Mouse (Mus musculus) embryonic stem cell, embryonic (primary cell): Measurements from ENCODE around the gene Ranbp3.

ENCODE experiments used
- CTCF ChIA-PET, 4 experiments: fragments of 300-600 bp in 2 of 4; fragments of 350-600 bp in 2 of 4; sonication (Branson Sonifier 250); formaldehyde crosslinking; loops; one replicate each; lab custom pipeline; 2022; ENCODE audit warnings: inconsistent platforms in 2 of 4; lab: Charles Lee
- POLR2A ChIA-PET, 4 experiments: fragments of 300-600 bp in 2 of 4; fragments of 350-600 bp in 2 of 4; sonication (Branson Sonifier 250); formaldehyde crosslinking; loops; one replicate each; lab custom pipeline; 2022; ENCODE audit warnings: antibody characterized with exemption in 4 of 4, inconsistent platforms in 1 of 4; lab: Charles Lee

Gene Ranbp3

DNA sequence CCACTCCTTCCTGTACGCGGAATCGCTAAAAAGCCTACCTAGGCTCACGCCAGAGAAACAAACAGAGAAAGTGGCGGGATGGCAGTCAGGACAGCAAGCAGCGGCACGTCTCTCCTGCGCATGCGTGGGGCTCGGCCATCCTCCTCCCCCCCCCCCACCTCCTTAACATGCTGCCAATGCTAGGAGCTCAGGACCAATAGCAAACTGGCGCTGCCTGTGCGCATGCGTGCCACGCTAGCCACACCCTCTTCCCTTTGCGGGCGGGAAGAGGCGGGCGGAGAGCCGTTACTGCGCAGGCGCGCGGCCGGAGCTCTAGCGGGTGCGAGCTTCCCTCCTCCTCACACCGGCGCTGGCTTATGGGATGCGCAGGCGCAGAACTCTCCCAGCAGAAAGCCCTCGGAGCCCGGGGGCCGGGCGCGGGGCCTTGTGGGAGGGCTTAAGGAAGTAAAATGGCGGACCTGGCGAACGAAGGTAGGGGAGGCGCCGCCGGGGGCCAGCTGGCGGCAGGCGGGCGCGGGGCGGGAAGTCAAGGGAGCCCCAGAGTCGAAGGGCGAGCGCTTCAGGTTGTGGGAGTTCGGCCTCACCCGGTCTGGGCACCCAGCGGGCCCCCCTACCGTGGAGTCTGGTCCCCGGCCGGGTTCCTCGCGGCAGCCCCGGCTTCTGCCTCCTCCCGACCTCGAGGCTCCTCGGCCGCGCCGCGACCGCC is at the start of gene Ranbp3:
Gene Ranbp3, plus strand, starts transcription at position 354 of the 706 bp plus-strand sequence.
- CTCF ChIA-PET, result interaction anchor here in 3 of 4 experiments (0.5 to 1.3 kb wide), 32 partner anchors 9 to 423 kb away, joined by 3 to 12 read pairs (median 4); partner anchors contain the start of genes Catsperd (in 1 of the 3), Lonp1 (in 1 of the 3) and Safb2 (in 1 of the 3)
- POLR2A ChIA-PET, result interaction anchor here (0.6 to 19.2 kb wide), 157 partner anchors 9 to 714 kb away, joined by 3 to 414 read pairs (median 5); partner anchors contain the start of genes Catsperd (in 3 of the 4), Lonp1 (in 3 of the 4), Nrtn (in 3 of the 4) and Rpl36 (in 3 of the 4)

DNA sequence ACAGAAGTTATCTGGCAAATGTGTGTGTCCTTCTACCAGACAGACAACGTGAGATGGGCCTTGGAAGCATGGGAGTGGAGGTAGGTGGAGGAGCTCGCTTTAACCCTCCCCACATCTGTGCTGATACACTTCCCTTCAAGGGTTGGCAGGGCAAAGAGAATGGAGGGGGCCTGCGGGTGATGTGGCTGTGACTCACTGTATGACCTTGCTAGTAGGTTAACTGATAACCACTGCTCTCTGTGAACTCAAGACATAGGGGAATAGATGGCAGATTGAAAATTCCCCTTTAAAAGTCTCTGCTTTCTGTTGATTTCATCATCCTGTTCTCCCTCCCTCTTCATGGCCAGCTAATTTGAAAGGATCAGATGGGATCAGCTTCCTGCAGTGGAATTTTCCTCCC is 47.6 kb upstream of the Ranbp3 start:
- ChIA-PET POLR2A (interaction anchor here (0.6 to 12.4 kb wide), 24 partner anchors 8 to 344 kb away, joined by 3 to 429 read pairs (median 6); partner anchors contain the start of genes Rpl36 (in 3 of the 4), Ranbp3 (in 2 of the 4), Safb (in 2 of the 4) and Safb2 (in 2 of the 4)), CTCF (no interaction called here)

DNA sequence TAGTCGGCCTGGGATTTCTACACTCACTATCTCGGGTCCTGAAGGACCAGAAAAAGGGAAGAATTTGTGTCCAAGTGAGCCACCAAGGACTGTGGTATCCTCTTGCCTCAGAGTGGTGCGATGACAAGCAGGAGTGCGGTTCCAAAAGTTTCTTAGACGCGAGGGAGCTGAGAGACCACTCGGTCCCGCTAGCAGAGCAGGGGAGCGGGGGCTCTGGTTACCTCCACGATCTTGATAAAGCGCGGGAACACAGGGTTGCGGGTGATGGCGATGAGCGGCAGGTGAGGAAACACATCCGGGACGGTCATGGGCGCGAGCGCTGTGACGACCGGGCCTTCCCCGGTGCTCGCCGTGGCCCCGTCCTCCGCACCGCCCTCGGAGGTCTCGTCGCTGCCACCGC is 46.8 kb upstream of the Ranbp3 start:
- ChIA-PET CTCF (interaction anchor here (1.0 to 2.0 kb wide), 10 partner anchors 14 to 293 kb away, joined by 4 to 18 read pairs (median 5); partner anchors contain the start of genes Rpl36 (in 2 of the 4), Ndufa11 (in 1 of the 4) and Ranbp3 (in 1 of the 4)), POLR2A (interaction anchor here (0.5 to 12.4 kb wide), 89 partner anchors 9 to 667 kb away, joined by 3 to 429 read pairs (median 8); partner anchors contain the start of genes Gm17949 (in 3 of the 4), Gtf2f1 (in 3 of the 4), Ranbp3 (in 3 of the 4) and Rpl36 (in 3 of the 4))

DNA sequence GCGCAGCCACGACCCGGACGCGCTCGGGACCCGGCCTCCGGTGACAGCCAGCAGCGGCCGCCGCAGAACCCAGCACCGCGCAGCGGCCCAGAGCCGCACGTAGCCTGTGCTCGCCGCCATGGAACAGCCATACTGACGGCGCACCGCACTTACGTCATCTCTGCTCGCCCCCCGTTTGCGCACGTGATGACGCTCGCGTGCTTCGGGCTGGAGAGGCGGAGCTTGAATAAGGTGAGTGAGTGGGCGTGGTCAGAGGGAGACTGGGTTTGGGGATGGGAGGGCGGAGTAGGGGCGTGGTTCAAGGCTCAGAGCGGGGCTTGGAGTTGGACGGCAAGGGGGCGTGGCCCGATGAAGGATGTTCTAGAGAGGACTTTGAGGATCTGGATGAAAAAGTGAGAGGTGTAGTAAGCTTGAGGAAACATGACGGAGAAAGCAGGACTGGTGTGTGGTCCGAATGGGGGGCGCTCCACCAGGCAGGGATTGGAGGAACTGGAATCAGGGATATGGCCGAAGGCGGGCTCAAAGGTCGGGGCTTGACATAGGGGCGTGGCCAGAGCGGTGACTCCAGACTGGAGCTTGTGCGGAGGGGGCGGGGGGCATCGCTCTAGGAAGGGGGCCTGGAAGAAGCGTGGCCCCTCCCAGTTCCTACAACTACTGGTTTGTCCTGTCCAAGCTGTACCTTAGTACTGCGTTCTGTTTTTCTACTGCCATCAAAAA is 46.2 kb upstream of the Ranbp3 start, which contains the start of gene Lonp1:
Gene Lonp1, minus strand, starts transcription at position 134 of the 717 bp plus-strand sequence.
- CTCF ChIA-PET, result interaction anchor here (0.5 to 2.0 kb wide), 29 partner anchors 14 to 502 kb away, joined by 3 to 18 read pairs (median 4); partner anchors contain the start of genes Rpl36 (in 2 of the 4), Fem1a (in 1 of the 4), Ndufa11 (in 1 of the 4) and Nrtn (in 1 of the 4)
- POLR2A ChIA-PET, result interaction anchor here (0.5 to 12.4 kb wide), 147 partner anchors 8 to 668 kb away, joined by 3 to 429 read pairs (median 4); partner anchors contain the start of genes Gm17949 (in 3 of the 4), Gtf2f1 (in 3 of the 4), Ranbp3 (in 3 of the 4) and Rpl36 (in 3 of the 4)

DNA sequence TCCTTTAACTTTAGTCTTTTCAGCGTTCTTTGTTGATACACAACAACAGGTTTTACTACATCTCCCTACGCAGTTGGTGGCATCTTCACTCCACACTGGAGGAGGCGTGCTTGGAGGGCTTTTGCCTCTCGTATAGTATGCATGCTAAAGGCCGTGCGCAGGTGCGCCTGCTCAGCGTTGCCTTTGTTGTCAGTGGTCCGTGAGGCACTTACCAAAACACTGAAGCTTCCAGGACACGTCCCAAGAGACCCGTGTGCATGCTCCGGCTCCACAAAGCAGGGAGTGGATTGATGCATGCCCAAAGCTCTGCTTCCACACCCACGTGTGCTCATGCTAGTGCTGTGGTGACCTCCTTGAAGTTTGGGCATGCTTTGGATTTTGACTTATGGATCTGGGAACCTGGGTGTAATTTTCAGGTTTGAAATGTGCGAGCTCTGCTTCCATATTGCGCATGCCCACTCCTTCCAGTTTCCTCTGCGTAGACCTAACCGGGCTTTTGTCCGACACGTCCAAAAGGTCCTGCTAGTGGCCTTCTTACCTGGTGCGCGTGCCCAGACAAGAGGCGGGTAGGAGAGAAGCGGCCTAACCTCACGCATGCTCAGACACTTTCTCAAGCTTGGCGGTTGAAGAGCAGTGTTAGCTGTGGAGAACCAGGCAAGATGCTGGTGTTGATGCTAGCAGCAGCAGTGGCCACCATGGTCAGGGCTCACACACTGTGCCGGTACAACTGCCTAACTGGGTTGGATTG is 45.4 kb upstream of the Ranbp3 start, which contains the start of gene Catsperd:
Gene Catsperd, plus strand, starts transcription at position 614 of the 748 bp plus-strand sequence.
- ChIA-PET CTCF (interaction anchor here (0.5 to 2.0 kb wide), 20 partner anchors 15 to 503 kb away, joined by 3 to 18 read pairs (median 4); partner anchors contain the start of genes Fem1a (in 1 of the 4), Ndufa11 (in 1 of the 4), Nrtn (in 1 of the 4) and Ranbp3 (in 1 of the 4)), POLR2A (interaction anchor here (0.5 to 12.4 kb wide), 126 partner anchors 7 to 591 kb away, joined by 3 to 429 read pairs (median 5); partner anchors contain the start of genes Ranbp3 (in 3 of the 4), Rpl36 (in 3 of the 4), Safb (in 3 of the 4) and Safb2 (in 3 of the 4))

DNA sequence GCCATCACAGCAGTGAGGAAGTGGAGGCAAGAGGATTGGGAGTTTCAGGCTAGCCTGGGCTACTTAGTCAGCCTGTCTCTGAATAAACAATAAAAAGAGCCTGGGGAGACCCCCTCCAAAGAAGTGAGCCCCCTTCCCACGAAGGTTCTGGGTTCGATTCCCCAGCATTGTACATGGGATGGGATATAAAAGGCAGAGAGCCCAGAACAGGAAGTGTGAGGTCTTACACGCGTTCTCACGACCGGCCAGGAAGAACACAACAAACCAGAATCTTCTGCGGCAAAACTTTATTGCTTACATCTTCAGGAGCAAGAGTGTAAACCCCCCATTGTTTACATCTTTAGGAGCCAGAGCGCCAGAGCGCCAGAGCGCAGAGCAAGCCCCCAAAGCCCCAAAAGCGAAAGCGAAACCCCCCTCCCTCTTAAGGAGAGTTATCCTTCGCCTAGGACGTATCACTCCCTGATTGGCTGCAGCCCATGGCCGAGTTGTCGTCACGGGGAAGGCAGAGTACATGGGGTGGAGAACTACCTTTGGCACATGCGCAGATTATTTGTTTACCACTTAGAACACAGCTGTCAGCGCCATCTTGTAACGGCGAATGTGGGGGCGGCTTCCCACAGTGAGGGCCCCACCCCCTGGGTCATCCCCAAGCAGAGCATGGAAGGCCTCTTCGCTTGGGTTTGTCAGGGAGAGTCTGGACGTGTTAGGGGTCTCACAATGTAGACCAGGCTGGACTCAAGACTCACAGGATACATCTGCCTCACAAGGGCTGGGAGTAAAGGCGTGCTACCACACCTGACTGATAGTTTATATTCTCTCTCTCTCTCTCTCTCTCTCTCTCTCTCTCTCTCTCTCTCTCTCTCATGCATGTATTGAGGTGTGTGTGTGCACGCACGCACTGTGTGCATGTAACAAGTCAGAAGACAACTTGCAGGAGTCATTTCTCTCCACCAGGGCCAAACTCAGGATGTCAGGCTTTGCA is 43.0 kb upstream of the Ranbp3 start:
- ChIA-PET POLR2A (interaction anchor here (0.6 to 12.4 kb wide), 15 partner anchors 11 to 154 kb away, joined by 3 to 111 read pairs (median 4); partner anchors contain the start of genes Rpl36 (in 1 of the 4), Safb (in 1 of the 4) and Safb2 (in 1 of the 4)), CTCF (interaction anchor here in 1 of 4 experiments (0.7 kb wide), 1 partner anchor 128 kb away, joined by 3 read pairs; no protein-coding TSS in a partner anchor)

DNA sequence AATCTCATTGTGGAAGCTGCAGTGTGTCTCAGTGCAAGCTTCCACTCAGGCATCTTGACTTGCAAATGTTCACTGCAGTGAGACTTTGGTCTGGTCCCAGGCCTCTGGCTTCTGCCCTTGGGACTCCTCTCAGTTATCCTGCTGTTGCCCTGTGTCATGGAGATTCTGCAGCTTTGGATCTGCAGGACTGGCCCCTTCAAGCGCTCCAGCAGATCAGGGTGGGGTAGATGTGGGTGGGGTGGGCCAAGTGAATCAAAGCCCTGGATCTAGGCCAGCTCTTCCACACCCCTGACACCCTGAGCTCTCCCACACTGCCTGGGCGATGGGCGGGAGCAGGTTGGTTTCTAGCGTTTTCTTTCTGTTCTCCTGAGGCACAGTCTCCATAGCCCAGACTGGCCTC is 41.3 kb upstream of the Ranbp3 start:
- CTCF ChIA-PET, result interaction anchor here in 3 of 4 experiments (0.6 to 1.5 kb wide), 9 partner anchors 16 to 304 kb away, joined by 3 to 7 read pairs (median 3); partner anchors contain the start of genes Mllt1 (in 1 of the 3) and Ranbp3 (in 1 of the 3)
- POLR2A ChIA-PET, result interaction anchor here in 3 of 4 experiments (0.5 to 12.4 kb wide), 47 partner anchors 9 to 845 kb away, joined by 3 to 111 read pairs (median 4); partner anchors contain the start of genes Ranbp3 (in 2 of the 3), Rpl36 (in 2 of the 3), Safb (in 2 of the 3) and Khsrp (in 1 of the 3)

DNA sequence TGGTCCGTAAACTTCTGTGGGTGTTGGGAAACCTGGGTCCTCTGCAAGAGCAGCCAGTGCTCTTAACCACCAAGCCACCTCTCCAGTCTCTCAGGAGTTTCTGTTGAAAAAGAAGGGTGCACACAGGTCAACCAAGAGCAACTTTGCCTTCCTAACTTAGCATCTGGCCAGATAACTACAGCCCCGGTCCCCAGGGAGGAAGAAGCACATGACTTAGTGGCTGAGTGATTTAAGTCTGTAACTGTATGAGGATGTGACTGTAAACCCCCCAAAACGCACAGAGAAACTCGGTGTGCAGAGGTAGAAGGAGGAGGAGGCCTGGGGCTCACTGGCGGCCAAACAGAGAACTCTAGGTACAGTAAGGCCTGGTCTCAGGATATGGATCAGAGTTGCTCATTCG is 39.1 kb upstream of the Ranbp3 start:
- POLR2A ChIA-PET, result no interaction called here
- CTCF ChIA-PET, result no interaction called here

DNA sequence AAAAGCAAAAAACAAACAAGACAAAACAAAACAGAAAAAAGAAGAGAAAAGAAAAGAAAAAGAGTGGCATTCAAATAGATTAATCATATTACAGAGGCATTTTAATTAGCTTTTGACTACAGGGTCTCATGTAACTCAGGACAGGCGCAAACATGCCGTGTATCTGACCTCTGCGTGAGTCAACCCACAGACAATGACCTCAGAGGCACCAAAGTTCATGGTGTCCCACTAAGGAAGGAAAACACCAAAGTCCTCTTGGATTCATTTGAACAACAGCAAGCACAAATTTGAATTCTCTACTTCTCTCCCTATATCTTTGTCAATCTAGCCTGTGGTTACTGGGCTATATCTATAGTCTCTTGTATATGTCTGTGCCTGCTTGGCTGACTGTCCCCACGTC is 29.9 kb upstream of the Ranbp3 start:
- CTCF ChIA-PET, result no interaction called here
- POLR2A ChIA-PET, result interaction anchor here in 2 of 4 experiments (0.8 to 4.4 kb wide), 3 partner anchors 16 to 29 kb away, joined by 4 to 14 read pairs (median 5); partner anchors contain the start of genes Lonp1 (in 2 of the 2) and Catsperd (in 1 of the 2)

DNA sequence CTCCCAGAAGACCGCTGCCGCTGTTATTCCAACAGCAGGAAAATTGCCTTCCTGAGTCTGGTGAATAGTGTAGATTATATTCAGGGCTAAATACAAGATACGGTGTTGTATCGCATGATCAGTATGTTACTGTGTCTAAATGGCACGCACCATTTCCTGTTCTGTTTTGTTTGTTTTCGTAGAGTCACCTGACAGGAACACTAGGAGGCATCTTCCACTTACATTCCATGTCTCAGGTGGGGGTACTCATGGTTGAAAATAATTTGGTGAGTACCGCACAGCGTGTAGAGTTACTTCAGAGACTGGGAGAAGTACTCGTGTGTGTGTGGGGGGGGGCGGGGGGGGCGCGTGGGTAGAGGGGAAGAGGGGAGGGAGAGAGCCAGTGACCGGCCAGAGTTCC is 25.5 kb upstream of the Ranbp3 start:
- POLR2A ChIA-PET, result interaction anchor here in 3 of 4 experiments (0.6 to 1.4 kb wide), 15 partner anchors 8 to 1117 kb away, joined by 3 to 8 read pairs (median 4); partner anchors contain the start of genes Catsperd (in 1 of the 3) and Lonp1 (in 1 of the 3)

DNA sequence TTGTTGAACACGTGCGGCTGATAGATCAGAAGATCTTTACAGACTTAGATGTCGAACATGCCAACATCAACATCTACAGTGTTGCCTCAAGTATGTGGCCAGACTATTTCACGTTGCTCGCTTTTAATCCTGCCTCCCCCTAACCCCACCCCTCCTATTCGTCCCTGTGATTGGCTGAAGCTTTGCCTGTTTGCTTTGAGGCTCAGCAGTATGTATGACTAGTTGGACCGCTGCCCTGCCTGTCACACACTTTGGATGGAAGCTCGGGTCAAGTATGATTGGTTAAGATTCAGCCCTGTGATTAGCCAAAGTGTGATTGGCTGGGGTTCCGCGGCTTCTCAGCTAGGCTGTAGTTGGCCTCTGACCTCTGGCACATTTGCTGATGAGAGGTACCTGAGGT is 21.3 kb upstream of the Ranbp3 start:
- ChIA-PET POLR2A (interaction anchor here in 3 of 4 experiments (0.6 to 6.2 kb wide), 18 partner anchors 9 to 619 kb away, joined by 3 to 33 read pairs (median 6); partner anchors contain the start of genes Catsperd (in 2 of the 3), Lonp1 (in 2 of the 3), Safb2 (in 2 of the 3) and Gm17949 (in 1 of the 3)), CTCF (interaction anchor here (0.5 to 1.1 kb wide), 8 partner anchors 9 to 248 kb away, joined by 3 to 4 read pairs (median 3); no protein-coding TSS in a partner anchor)

More for the DNA sequence above, 25.5 kb upstream of the Ranbp3 start:
- CTCF ChIA-PET, result interaction anchor here in 3 of 4 experiments (0.6 to 1.4 kb wide), 4 partner anchors 12 to 165 kb away, joined by 3 to 4 read pairs (median 3); no protein-coding TSS in a partner anchor

DNA sequence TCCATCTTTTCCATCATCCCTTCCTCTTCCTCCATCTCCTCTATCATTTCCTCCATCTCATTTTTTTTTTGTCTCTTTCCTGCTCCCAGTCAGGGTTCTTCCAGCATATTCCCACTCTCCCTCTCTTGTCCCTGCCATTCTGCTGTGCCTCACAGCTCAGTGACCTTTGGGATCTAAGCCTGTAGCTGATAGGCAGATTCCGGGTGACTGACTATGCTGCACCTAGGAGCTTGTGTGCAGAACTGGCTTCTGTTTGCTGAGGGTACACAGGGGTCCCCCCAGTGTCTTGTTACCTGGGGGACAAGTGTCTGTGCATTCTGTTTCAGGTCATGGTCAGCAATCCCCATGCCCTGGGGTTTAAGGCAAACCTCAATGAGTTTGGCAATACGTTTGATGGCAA is 18.3 kb upstream of the Ranbp3 start:
- ChIA-PET POLR2A (interaction anchor here in 2 of 4 experiments (0.6 to 4.0 kb wide), 5 partner anchors 9 to 462 kb away, joined by 3 to 23 read pairs (median 5); partner anchors contain the start of genes Catsperd (in 1 of the 2), Lonp1 (in 1 of the 2) and Ranbp3 (in 1 of the 2)), CTCF (no interaction called here)

DNA sequence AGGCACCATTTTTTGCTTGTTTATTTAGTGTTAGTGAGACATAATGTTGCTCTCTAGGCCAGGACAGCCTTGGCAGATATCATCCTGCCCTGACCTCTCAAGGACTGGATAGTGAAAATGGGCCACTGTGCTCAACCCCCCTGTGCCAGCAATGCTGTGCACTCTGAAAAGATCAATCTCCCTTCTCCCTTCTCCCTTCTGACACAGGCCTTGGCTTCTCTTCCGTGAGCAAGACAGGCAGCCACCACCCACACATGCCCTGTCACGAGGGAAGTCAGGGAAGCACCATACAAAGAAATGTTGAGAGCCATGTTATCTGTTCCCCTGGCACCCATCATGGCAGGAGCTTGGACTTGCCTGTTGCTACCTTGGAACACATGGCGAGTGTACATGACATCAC is 17.8 kb upstream of the Ranbp3 start:
- CTCF ChIA-PET, result no interaction called here

DNA sequence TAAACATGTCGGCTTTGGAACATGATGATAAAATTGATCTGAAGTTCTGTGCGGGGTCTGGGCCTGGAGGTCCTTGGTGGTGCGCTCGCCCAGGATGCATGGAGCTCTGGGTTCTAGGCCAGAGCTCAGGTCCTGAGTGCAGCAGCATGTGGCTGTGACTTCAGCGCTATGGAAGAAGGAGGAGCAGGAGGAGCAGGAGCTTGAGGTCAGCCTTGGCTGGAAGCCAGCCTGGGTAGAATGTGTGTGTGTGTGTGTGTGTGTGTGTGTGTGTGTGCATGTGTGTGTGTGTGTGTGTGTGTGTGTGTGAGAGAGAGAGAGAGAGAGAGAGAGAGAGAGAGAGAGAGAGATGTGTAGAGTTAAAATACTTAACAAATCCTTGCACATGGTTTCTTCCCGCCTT is 16.9 kb upstream of the Ranbp3 start:
- CTCF ChIA-PET, result interaction anchor here in 2 of 4 experiments (1.1 to 1.2 kb wide), 2 partner anchors 12 to 103 kb away, joined by 3 to 4 read pairs; no protein-coding TSS in a partner anchor
- POLR2A ChIA-PET, result interaction anchor here in 2 of 4 experiments (0.6 to 2.7 kb wide), 13 partner anchors 8 to 288 kb away, joined by 3 to 12 read pairs (median 3); partner anchors contain the start of genes Catsperd (in 2 of the 2), Lonp1 (in 2 of the 2), Ranbp3 (in 2 of the 2) and Safb2 (in 1 of the 2)

More for the DNA sequence above, 17.8 kb upstream of the Ranbp3 start:
- POLR2A ChIA-PET, result interaction anchor here in 2 of 4 experiments (1.3 to 4.0 kb wide), 4 partner anchors 9 to 28 kb away, joined by 3 to 23 read pairs (median 8); partner anchors contain the start of genes Catsperd (in 1 of the 2), Lonp1 (in 1 of the 2) and Ranbp3 (in 1 of the 2)
